Mouse (Mus musculus) heart, postnatal 0 days (tissue): Measurements from ENCODE around the gene Topbp1.

Experiments
- CTCF ChIP-seq: IDR thresholded peaks from 2 replicates; pipeline ENCODE4 v1.5.1; 2016; ENCODE audit warnings: antibody characterized with exemption, control low read depth, low read depth
- EP300 ChIP-seq: IDR thresholded peaks from 2 replicates; pipeline ENCODE4 v1.6.1; 2016; ENCODE audit warnings: antibody characterized with exemption, low read depth

- TF ChIP-seq EP300 = no peak
- no peak for TF ChIP-seq CTCF
Measured at GRCm38 (mm10) chr9:103365290-103366247, 60.6 kb downstream of the Topbp1 start, which contains the start of gene Cdv3.
